Mouse (Mus musculus) liver, adult 2 months (tissue): ENCODE data around the gene Prr7.

ENCODE experiments used
- CTCF ChIP-seq: fragments of 200-500 bp; IDR thresholded peaks from 2 replicates; pipeline ENCODE4 v1.5.1; 2011; ENCODE audit warnings: low read depth, low read length, control low read depth
- POLR2A ChIP-seq: fragments of 200-500 bp; IDR thresholded peaks from 2 replicates; pipeline ENCODE4 v1.6.1; 2011; ENCODE audit warnings: low read length, control low read depth; ENCODE audit not compliant: insufficient read depth; ENCODE audit errors: extremely low read depth

DNA sequence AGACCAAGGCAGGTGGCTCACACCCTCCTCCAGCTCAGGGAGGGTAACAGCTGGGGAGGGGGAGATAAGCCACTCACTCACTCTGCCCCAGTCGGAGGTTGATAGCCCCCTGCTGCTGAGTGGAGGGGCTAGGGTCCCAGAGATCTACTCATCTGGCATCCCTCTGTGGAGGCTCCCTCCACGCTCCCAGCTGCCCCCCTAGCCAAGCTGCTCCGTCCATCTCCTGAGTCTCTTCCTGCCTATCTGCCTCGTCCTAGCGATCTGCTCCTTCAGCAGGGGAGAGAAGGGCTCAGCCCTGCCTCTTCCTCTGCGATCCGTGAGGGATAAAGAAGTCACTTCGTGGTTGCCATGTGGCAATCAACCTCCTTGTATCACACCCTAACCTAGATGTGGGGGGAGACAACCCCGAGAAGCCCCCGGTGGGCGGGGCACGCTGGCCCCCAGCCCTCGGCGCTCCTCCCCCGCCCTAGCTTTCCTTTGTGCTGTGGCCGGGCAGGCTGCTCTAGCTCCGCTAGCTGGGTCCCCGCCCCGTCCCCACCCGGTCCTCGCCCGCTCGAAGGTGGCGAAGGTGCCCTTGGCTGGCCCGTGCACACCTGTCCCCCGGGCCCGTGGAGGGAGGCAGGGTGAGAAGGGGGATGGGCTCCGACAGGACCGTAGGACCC lies 23.0 kb downstream of the Prr7 start:
- TF ChIP-seq CTCF (no peak), POLR2A (no peak)
